Mouse (Mus musculus): ENCODE data around the gene Cspg4. TPM values are rescaled to one million over a fixed set of nuclear protein-coding genes. Genes with fewer than 3 reads are reported as not detected.
"Not testable (repeated sequence)": the region's sequence is repeated elsewhere in the genome, so short reads cannot be mapped to it uniquely, and the experiment has no call there.

Gene Cspg4
- polyA plus RNA-seq, 1 experiment from 2014 or later, result 2.6 TPM

DNA sequence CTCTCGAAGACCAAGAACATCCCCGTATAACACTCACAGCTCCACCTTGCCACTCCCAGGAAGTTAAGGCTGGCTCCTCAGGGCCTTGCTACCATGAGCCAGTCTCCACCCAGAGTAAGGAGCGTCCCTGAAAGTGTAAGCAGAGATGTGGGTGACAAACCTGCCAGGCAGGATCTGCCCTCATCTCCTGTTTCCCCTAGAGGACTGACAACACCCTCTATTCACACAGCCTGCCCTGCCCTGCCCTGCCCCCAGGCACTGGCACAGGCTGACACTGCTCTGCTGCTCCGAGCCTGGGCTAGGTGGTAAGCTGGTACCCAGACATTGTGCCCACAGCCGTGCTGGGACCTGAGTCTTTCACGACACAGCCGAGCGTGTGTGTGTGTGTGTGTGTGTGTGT is 36.4 kb downstream of the Cspg4 start:
- 70% methylated on average over 8 of the region's 8 CpGs for WGBS
- Histone ChIP-seq H3K4me3 (ENCODE audit: low read depth, low read length) (no peak overlapping the region), H3K9me3 (ENCODE audit: control insufficient read depth, low read length) (no peaks in the 10 kb centered on the region), H3K9ac (ENCODE audit: low read length) (no peak overlapping the region), H3K4me1 (ENCODE audit: control insufficient read depth, insufficient read depth, low read length) (no peaks in the 10 kb centered on the region), H3K36me3 (ENCODE audit: control insufficient read depth, insufficient read depth, low read length) (no peaks in the 10 kb centered on the region), H3K4me2 (ENCODE audit: low read depth) (no peak overlapping the region), H3K27me3 (ENCODE audit: control insufficient read depth, insufficient read depth, low read length) (no peaks in the 10 kb centered on the region), H3K27ac (ENCODE audit: low read depth, low read length) (no peak overlapping the region)
- no peak for ATAC-seq (ENCODE audit: insufficient read depth, low FRiP score, low TSS enrichment)
- DNase-seq (ENCODE audit: low spot score), result no peak

DNA sequence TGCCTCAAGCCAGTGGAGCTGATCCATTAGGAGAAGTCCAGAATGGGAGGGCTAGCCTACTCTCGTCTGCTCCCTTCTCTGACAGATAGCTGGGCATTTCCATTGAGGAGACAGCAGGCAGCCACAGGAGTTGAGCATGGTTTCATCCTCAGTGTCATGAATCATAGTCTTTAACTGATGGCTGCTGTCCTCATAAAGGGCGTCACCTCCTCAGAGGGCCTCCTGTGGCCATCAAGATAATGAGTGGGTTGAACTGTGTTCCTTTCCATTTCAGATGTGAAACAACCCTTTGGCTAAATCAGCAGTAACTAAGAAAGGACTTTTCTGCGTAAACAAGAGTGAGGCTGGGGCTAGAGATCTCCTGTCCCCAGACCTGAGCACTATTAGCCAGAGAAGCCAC is 38.8 kb downstream of the Cspg4 start:
- WGBS, result 77% methylated on average over 3 of the region's 3 CpGs
- no peak overlapping the region for H3K4me3 ChIP-seq (ENCODE audit: low read depth, low read length)

DNA sequence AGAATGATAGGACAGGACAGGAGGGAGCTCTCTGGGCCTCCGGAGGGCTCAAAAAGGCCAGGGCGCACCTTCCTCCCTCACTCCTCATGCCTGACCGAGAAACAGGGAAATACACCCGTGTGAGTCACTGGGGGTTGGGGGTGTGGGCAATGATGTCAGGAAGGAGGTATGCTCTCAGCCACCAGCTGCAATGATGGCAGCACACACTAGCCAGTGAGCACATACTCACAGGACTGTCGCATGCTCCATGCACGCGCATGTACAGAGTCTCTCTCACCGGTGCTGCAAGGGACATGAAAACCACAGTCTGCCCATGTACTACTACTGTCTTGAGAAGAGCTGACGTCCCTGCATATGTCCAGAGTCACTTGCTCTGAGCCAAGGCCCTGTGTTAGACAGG is 42.7 kb downstream of the Cspg4 start:
- WGBS, result 88% methylated on average over 9 of the region's 9 CpGs

More for the DNA sequence above, 38.8 kb downstream of the Cspg4 start:
- H3K4me1 ChIP-seq (ENCODE audit: control insufficient read depth, insufficient read depth, low read length), result no peaks in the 10 kb centered on the region
- no peaks in the 10 kb centered on the region for H3K27me3 ChIP-seq (ENCODE audit: control insufficient read depth, insufficient read depth, low read length)
- no peak overlapping the region for H3K9ac ChIP-seq (ENCODE audit: low read length)
- no peak overlapping the region for H3K27ac ChIP-seq (ENCODE audit: low read depth, low read length)
- DNase-seq (ENCODE audit: low spot score) (no peak), ATAC-seq (ENCODE audit: insufficient read depth, low FRiP score, low TSS enrichment) (no peak)
- H3K4me2 ChIP-seq (ENCODE audit: low read depth), result no peak overlapping the region
- H3K36me3 ChIP-seq (ENCODE audit: control insufficient read depth, insufficient read depth, low read length), result no peaks in the 10 kb centered on the region
- H3K9me3 ChIP-seq (ENCODE audit: control insufficient read depth, low read length), result no peaks in the 10 kb centered on the region

GRCm38 (mm10) chr9:56909991-56910390 is 45.2 kb downstream of the Cspg4 start:
- WGBS, result 48% methylated on average over 4 of the region's 4 CpGs
- H3K36me3 ChIP-seq (ENCODE audit: control insufficient read depth, insufficient read depth, low read length); H3K27ac ChIP-seq (ENCODE audit: low read depth, low read length); ATAC-seq (ENCODE audit: insufficient read depth, low FRiP score, low TSS enrichment); H3K9me3 ChIP-seq (ENCODE audit: control insufficient read depth, low read length); H3K27me3 ChIP-seq (ENCODE audit: control insufficient read depth, insufficient read depth, low read length); H3K9ac ChIP-seq (ENCODE audit: low read length); DNase-seq (ENCODE audit: low spot score); H3K4me2 ChIP-seq (ENCODE audit: low read depth); H3K4me1 ChIP-seq (ENCODE audit: control insufficient read depth, insufficient read depth, low read length); H3K4me3 ChIP-seq (ENCODE audit: low read depth, low read length): not testable (repeated sequence)

More for the DNA sequence above, 42.7 kb downstream of the Cspg4 start:
- no peak overlapping the region for H3K27ac ChIP-seq (ENCODE audit: low read depth, low read length)
- no peaks in the 10 kb centered on the region for H3K36me3 ChIP-seq (ENCODE audit: control insufficient read depth, insufficient read depth, low read length)
- H3K27me3 ChIP-seq (ENCODE audit: control insufficient read depth, insufficient read depth, low read length), result no peaks in the 10 kb centered on the region
- no peaks in the 10 kb centered on the region for H3K4me1 ChIP-seq (ENCODE audit: control insufficient read depth, insufficient read depth, low read length)
- ATAC-seq (ENCODE audit: insufficient read depth, low FRiP score, low TSS enrichment), result no peak
- H3K9me3 ChIP-seq (ENCODE audit: control insufficient read depth, low read length), result no peaks in the 10 kb centered on the region
- H3K4me3 ChIP-seq (ENCODE audit: low read depth, low read length), result no peak overlapping the region
- no peak for DNase-seq (ENCODE audit: low spot score)
- no peak overlapping the region for H3K4me2 ChIP-seq (ENCODE audit: low read depth)
- no peak overlapping the region for H3K9ac ChIP-seq (ENCODE audit: low read length)

DNA sequence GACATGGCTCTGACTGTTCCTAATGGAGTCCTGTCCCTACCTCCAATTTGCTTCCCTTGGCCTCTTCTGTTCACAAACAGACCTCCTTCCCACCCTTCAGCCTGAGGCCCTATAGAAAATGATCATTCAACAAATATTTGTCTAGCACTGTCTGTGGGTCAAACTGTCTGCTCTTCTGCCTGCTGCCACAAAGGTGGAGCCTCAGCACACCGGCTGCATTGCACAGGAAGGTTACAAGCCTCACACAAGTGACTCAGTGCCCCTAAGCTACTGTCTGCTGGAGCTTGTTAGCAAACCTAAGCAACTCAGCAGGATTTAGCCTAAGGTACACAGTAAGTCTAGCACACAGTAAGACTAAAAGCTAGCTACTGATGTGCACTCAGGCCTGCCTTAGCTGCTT is 46.2 kb downstream of the Cspg4 start:
- H3K4me1 ChIP-seq (ENCODE audit: control insufficient read depth, insufficient read depth, low read length), result no peaks in the 10 kb centered on the region
- 68% methylated on average over 1 of the region's 1 CpGs for WGBS
- no peak for ATAC-seq (ENCODE audit: insufficient read depth, low FRiP score, low TSS enrichment)

GRCm38 (mm10) chr9:56913991-56914390 is 49.2 kb downstream of the Cspg4 start:
- Histone ChIP-seq H3K27me3 (ENCODE audit: control insufficient read depth, insufficient read depth, low read length) (no peaks in the 10 kb centered on the region), H3K4me1 (ENCODE audit: control insufficient read depth, insufficient read depth, low read length) (no peaks in the 10 kb centered on the region), H3K27ac (ENCODE audit: low read depth, low read length) (no peak overlapping the region), H3K9me3 (ENCODE audit: control insufficient read depth, low read length) (no peaks in the 10 kb centered on the region), H3K4me3 (ENCODE audit: low read depth, low read length) (no peak overlapping the region), H3K36me3 (ENCODE audit: control insufficient read depth, insufficient read depth, low read length) (peaks cover 2% of the 10 kb centered on the region), H3K9ac (ENCODE audit: low read length) (no peak overlapping the region; the same call in 1 of the 2 replicates), H3K4me2 (ENCODE audit: low read depth) (no peak overlapping the region)
- DNase-seq (ENCODE audit: low spot score), result no peak
- ATAC-seq (ENCODE audit: insufficient read depth, low FRiP score, low TSS enrichment), result no peak
- 86% methylated on average over 9 of the region's 9 CpGs for WGBS

More for the DNA sequence above, 46.2 kb downstream of the Cspg4 start:
- Histone ChIP-seq H3K9ac (ENCODE audit: low read length) (no peak overlapping the region), H3K9me3 (ENCODE audit: control insufficient read depth, low read length) (no peaks in the 10 kb centered on the region), H3K27ac (ENCODE audit: low read depth, low read length) (no peak overlapping the region), H3K27me3 (ENCODE audit: control insufficient read depth, insufficient read depth, low read length) (no peaks in the 10 kb centered on the region), H3K4me2 (ENCODE audit: low read depth) (no peak overlapping the region), H3K4me3 (ENCODE audit: low read depth, low read length) (no peak overlapping the region), H3K36me3 (ENCODE audit: control insufficient read depth, insufficient read depth, low read length) (no peaks in the 10 kb centered on the region)
- no peak for DNase-seq (ENCODE audit: low spot score)

DNA sequence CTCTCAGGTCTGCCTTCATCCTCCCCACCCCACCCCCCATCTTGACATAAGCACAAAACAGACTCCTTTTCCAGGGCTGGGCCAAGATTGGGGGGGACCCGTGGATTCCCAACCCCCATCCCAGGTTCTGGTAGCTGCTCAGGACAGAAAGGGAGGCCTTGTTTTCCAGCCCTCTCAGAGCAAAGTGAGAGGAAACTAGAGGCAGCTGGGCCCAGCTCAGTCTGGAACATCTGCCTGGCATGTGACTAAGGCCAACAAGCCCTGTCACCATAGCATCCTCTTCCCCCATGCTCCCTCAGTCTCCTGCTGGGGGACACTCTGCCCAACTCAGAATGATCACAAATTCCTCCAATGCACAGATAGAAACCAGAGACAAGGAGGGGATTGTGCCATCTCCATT is 50.3 kb downstream of the Cspg4 start:
- H3K4me2 ChIP-seq (ENCODE audit: low read depth), result no peak overlapping the region
- H3K27me3 ChIP-seq (ENCODE audit: control insufficient read depth, insufficient read depth, low read length), result no peaks in the 10 kb centered on the region
- no peaks in the 10 kb centered on the region for H3K9me3 ChIP-seq (ENCODE audit: control insufficient read depth, low read length)
- no peak overlapping the region for H3K9ac ChIP-seq (ENCODE audit: low read length)
- ATAC-seq (ENCODE audit: insufficient read depth, low FRiP score, low TSS enrichment) (no peak), DNase-seq (ENCODE audit: low spot score) (no peak)
- no peak overlapping the region for H3K4me3 ChIP-seq (ENCODE audit: low read depth, low read length)
- 91% methylated on average over 1 of the region's 1 CpGs for WGBS
- H3K36me3 ChIP-seq (ENCODE audit: control insufficient read depth, insufficient read depth, low read length), result peaks cover 2% of the 10 kb centered on the region
- no peaks in the 10 kb centered on the region for H3K4me1 ChIP-seq (ENCODE audit: control insufficient read depth, insufficient read depth, low read length)
- H3K27ac ChIP-seq (ENCODE audit: low read depth, low read length), result no peak overlapping the region

GRCm38 (mm10) chr9:56915695-56916410 is 51.0 kb downstream of the Cspg4 start:
- 79% methylated on average over 5 of the region's 5 CpGs for whole genome bisulfite sequencing
- Histone ChIP-seq H3K9me3 (ENCODE audit: control insufficient read depth, low read length) (no peaks in the 10 kb centered on the region), H3K4me3 (ENCODE audit: low read depth, low read length) (no peak overlapping the region), H3K9ac (ENCODE audit: low read length) (no peak overlapping the region), H3K4me2 (ENCODE audit: low read depth) (no peak overlapping the region), H3K27me3 (ENCODE audit: control insufficient read depth, insufficient read depth, low read length) (no peaks in the 10 kb centered on the region), H3K4me1 (ENCODE audit: control insufficient read depth, insufficient read depth, low read length) (no peaks in the 10 kb centered on the region), H3K27ac (ENCODE audit: low read depth, low read length) (no peak overlapping the region), H3K36me3 (ENCODE audit: control insufficient read depth, insufficient read depth, low read length) (peaks cover 2% of the 10 kb centered on the region)
- ATAC-seq (ENCODE audit: insufficient read depth, low FRiP score, low TSS enrichment) (no peak), DNase-seq (ENCODE audit: low spot score) (no peak)

DNA sequence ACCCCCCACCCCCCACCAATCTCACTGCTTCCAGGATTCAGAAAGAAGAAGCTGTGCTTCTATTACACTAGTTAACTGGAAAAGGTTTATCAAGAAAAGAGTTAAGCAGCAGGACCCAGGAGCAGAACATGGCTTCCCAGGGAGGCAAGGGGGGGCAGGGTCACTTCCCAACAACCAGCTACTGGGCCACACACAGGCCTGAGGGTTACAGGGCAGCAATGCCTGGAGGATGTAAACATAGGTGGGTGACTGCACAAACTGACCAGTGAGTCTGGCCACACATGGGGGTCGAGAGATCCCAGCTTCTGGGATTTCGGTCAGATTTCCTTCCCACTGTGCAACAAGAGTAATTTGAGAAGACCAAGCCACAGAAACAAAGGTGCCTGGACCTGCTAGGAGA is 52.3 kb downstream of the Cspg4 start:
- no peak for DNase-seq (ENCODE audit: low spot score)
- peaks cover 2% of the 10 kb centered on the region for H3K36me3 ChIP-seq (ENCODE audit: control insufficient read depth, insufficient read depth, low read length)
- H3K9me3 ChIP-seq (ENCODE audit: control insufficient read depth, low read length), result no peaks in the 10 kb centered on the region
- H3K4me1 ChIP-seq (ENCODE audit: control insufficient read depth, insufficient read depth, low read length), result no peaks in the 10 kb centered on the region
- H3K4me3 ChIP-seq (ENCODE audit: low read depth, low read length), result no peak overlapping the region
- no peaks in the 10 kb centered on the region for H3K27me3 ChIP-seq (ENCODE audit: control insufficient read depth, insufficient read depth, low read length)
- no peak overlapping the region for H3K4me2 ChIP-seq (ENCODE audit: low read depth)
- 71% methylated on average over 2 of the region's 2 CpGs for WGBS
- ATAC-seq (ENCODE audit: insufficient read depth, low FRiP score, low TSS enrichment), result no peak
- no peak overlapping the region for H3K9ac ChIP-seq (ENCODE audit: low read length)
- H3K27ac ChIP-seq (ENCODE audit: low read depth, low read length), result no peak overlapping the region

Data from neural tube, embryonic 11.5 days (tissue).